Mouse (Mus musculus): ENCODE data around the gene Phxr2. TPM values are rescaled to one million over a fixed set of nuclear protein-coding genes. Genes with fewer than 3 reads are reported as not detected.

Gene Phxr2
- polyA plus RNA-seq, 1 experiment: not detected

DNA sequence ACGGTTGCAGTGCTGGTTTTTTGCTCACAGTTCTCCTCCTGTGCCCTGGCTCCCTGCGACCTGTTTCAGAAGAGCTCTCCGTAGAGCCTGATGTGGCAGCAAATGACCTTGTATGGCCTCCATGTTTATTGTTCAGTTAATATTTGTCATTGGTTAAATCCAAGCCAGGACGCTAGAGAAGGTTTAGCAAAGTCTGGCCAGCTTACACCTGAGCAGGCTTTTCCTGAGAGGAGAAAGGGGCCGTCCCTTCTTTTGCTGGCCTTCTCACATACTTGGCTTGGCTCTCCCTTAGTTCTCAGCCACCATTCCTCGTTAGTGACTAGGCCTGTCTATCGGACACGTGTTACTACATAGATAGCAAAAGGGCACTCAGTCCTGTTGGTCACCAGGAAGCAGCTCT is 28.5 kb upstream of the Phxr2 start:
- H3K27me3 ChIP-seq (ENCODE audit: control insufficient read depth, insufficient read depth, low read length): no peaks in the 10 kb centered on the region
- no peak overlapping the region for H3K4me3 ChIP-seq (ENCODE audit: low read depth, low read length)
- H3K36me3 ChIP-seq (ENCODE audit: control insufficient read depth, insufficient read depth, low read length): peaks cover 12% of the 10 kb centered on the region
- no peak overlapping the region for H3K27ac ChIP-seq (ENCODE audit: insufficient read depth, low read depth, low read length)
- WGBS: 75% methylated on average over 8 of the region's 8 CpGs
- TF ChIP-seq POLR2A (IDR thresholded peaks at IDR 0.05; ENCODE audit: low read depth, low read length) (no peak), CTCF (IDR thresholded peaks at IDR 0.05; ENCODE audit: extremely low read depth, insufficient read length, insufficient replicate concordance, low read depth, low read length) (no peak)
- no peaks in the 10 kb centered on the region for H3K4me1 ChIP-seq (ENCODE audit: control insufficient read depth, insufficient read depth, insufficient read length, low read length)

DNA sequence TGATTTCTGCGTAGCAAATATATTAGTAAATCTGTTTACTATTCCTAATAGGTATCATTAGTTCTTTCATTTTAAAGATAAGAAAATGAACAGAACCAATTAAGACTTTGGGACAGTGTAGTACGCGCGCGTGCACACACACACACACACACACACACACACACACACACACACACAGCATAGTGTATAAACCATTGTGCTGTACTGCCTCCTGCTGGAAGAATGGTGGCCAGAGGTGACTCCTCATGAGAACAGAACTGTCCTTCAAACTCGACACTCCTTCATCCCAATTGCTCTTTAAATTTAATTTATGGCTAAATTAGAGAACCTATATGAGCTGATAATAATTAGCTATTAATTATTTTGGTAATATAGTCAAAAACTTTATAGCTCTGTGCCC is 25.9 kb upstream of the Phxr2 start:
- no peak overlapping the region for H3K27ac ChIP-seq (ENCODE audit: insufficient read depth, low read depth, low read length)
- TF ChIP-seq CTCF (IDR thresholded peaks at IDR 0.05; ENCODE audit: extremely low read depth, insufficient read length, insufficient replicate concordance, low read depth, low read length) (peak; percentile 60; the same call in 1 of the 2 replicates), POLR2A (IDR thresholded peaks at IDR 0.05; ENCODE audit: low read depth, low read length) (no peak)
- H3K4me3 ChIP-seq (ENCODE audit: low read depth, low read length): no peak overlapping the region
- peaks cover 13% of the 10 kb centered on the region for H3K36me3 ChIP-seq (ENCODE audit: control insufficient read depth, insufficient read depth, low read length)
- no peaks in the 10 kb centered on the region for H3K27me3 ChIP-seq (ENCODE audit: control insufficient read depth, insufficient read depth, low read length)
- 76% methylated on average over 6 of the region's 6 CpGs for WGBS
- H3K4me1 ChIP-seq (ENCODE audit: control insufficient read depth, insufficient read depth, insufficient read length, low read length): no peaks in the 10 kb centered on the region

- H3K27me3 ChIP-seq (ENCODE audit: control insufficient read depth, insufficient read depth, low read length): no peaks in the 10 kb centered on the region
- H3K36me3 ChIP-seq (ENCODE audit: control insufficient read depth, insufficient read depth, low read length): peaks cover 11% of the 10 kb centered on the region
- 93% methylated on average over 1 of the region's 1 CpGs for WGBS
- no peaks in the 10 kb centered on the region for H3K4me1 ChIP-seq (ENCODE audit: control insufficient read depth, insufficient read depth, insufficient read length, low read length)
- H3K4me3 ChIP-seq (ENCODE audit: low read depth, low read length): no peak overlapping the region
- TF ChIP-seq CTCF (IDR thresholded peaks at IDR 0.05; ENCODE audit: extremely low read depth, insufficient read length, insufficient replicate concordance, low read depth, low read length): no peak
- TF ChIP-seq POLR2A (IDR thresholded peaks at IDR 0.05; ENCODE audit: low read depth, low read length): no peak
- no peak overlapping the region for H3K27ac ChIP-seq (ENCODE audit: insufficient read depth, low read depth, low read length)
These were observed 25.5 kb upstream of the Phxr2 start for GRCm38 (mm10) chr10:99151580-99151979.

- Histone ChIP-seq H3K27me3 (ENCODE audit: control insufficient read depth, insufficient read depth, low read length) (no peaks in the 10 kb centered on the region), H3K4me3 (ENCODE audit: low read depth, low read length) (no peak overlapping the region), H3K4me1 (ENCODE audit: control insufficient read depth, insufficient read depth, insufficient read length, low read length) (no peaks in the 10 kb centered on the region), H3K36me3 (ENCODE audit: control insufficient read depth, insufficient read depth, low read length) (peaks cover 7% of the 10 kb centered on the region), H3K27ac (ENCODE audit: insufficient read depth, low read depth, low read length) (no peak overlapping the region)
- no peak for TF ChIP-seq CTCF (IDR thresholded peaks at IDR 0.05; ENCODE audit: extremely low read depth, insufficient read length, insufficient replicate concordance, low read depth, low read length)
- TF ChIP-seq POLR2A (IDR thresholded peaks at IDR 0.05; ENCODE audit: low read depth, low read length): no peak
- WGBS: 94% methylated on average over 6 of the region's 6 CpGs
These were observed 23.9 kb upstream of the Phxr2 start for GRCm38 (mm10) chr10:99150016-99150415.

- no peak overlapping the region for H3K4me3 ChIP-seq (ENCODE audit: low read depth, low read length)
- TF ChIP-seq CTCF (IDR thresholded peaks at IDR 0.05; ENCODE audit: extremely low read depth, insufficient read length, insufficient replicate concordance, low read depth, low read length) (no peak), POLR2A (IDR thresholded peaks at IDR 0.05; ENCODE audit: low read depth, low read length) (no peak)
- peaks cover 9% of the 10 kb centered on the region for H3K36me3 ChIP-seq (ENCODE audit: control insufficient read depth, insufficient read depth, low read length)
- 86% methylated on average over 8 of the region's 8 CpGs for WGBS
- H3K27ac ChIP-seq (ENCODE audit: insufficient read depth, low read depth, low read length): no peak overlapping the region
- H3K4me1 ChIP-seq (ENCODE audit: control insufficient read depth, insufficient read depth, insufficient read length, low read length): no peaks in the 10 kb centered on the region
- H3K27me3 ChIP-seq (ENCODE audit: control insufficient read depth, insufficient read depth, low read length): no peaks in the 10 kb centered on the region
These were observed 20.5 kb upstream of the Phxr2 start for GRCm38 (mm10) chr10:99146596-99146995.

DNA sequence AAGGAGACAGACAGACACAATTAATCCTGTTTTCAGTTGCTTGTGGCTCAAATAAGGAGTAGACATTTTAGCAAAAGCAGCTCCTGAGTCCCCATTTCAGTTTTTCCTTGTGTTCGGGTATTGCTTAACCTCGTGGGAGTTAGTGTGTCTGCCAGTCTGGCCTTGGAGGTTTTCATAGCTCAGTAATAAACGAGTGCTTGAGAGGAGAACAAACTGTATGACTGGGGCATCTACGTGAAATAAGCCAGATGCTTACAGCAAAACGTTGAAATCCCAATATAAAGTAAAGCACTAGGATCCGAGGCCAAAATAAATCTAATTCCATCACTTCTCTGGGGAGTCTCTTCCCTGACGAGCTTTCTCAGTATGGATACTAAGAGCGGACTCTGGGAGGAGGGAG is 19.5 kb upstream of the Phxr2 start:
- Histone ChIP-seq H3K36me3 (ENCODE audit: control insufficient read depth, insufficient read depth, low read length) (peaks cover 9% of the 10 kb centered on the region), H3K4me3 (ENCODE audit: low read depth, low read length) (no peak overlapping the region), H3K4me1 (ENCODE audit: control insufficient read depth, insufficient read depth, insufficient read length, low read length) (no peaks in the 10 kb centered on the region), H3K27ac (ENCODE audit: insufficient read depth, low read depth, low read length) (no peak overlapping the region), H3K27me3 (ENCODE audit: control insufficient read depth, insufficient read depth, low read length) (no peaks in the 10 kb centered on the region)
- WGBS: 79% methylated on average over 8 of the region's 8 CpGs
- TF ChIP-seq CTCF (IDR thresholded peaks at IDR 0.05; ENCODE audit: extremely low read depth, insufficient read length, insufficient replicate concordance, low read depth, low read length) (no peak), POLR2A (IDR thresholded peaks at IDR 0.05; ENCODE audit: low read depth, low read length) (no peak)

DNA sequence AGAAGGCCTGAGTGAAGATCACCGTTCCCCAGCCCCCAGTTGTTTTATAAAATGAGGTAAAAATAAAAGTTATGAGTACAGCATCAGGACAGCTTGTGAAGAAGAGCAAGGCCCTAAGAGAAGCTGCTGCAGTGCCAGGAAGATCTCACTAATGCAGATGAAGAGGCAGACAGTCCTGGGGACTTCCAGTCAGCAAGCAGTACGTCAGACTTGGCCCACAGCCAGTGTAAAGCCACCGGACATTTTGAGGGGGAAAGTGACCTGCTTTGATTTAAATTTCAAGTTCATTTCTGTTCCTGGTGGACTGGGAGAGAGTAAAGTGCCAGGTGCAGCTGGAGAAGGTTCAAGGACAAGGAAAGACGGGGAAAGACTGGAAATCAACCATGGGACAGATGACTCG is 10.2 kb upstream of the Phxr2 start:
- H3K36me3 ChIP-seq (ENCODE audit: control insufficient read depth, insufficient read depth, low read length): peaks cover 2% of the 10 kb centered on the region; the same call in 1 of the 2 replicates
- TF ChIP-seq CTCF (IDR thresholded peaks at IDR 0.05; ENCODE audit: extremely low read depth, insufficient read length, insufficient replicate concordance, low read depth, low read length): no peak
- TF ChIP-seq POLR2A (IDR thresholded peaks at IDR 0.05; ENCODE audit: low read depth, low read length): no peak
- H3K4me1 ChIP-seq (ENCODE audit: control insufficient read depth, insufficient read depth, insufficient read length, low read length): peaks cover 23% of the 10 kb centered on the region; the same call in 1 of the 2 replicates
- no peaks in the 10 kb centered on the region for H3K27me3 ChIP-seq (ENCODE audit: control insufficient read depth, insufficient read depth, low read length)
- no peak overlapping the region; the same call in 1 of the 2 replicates for H3K4me3 ChIP-seq (ENCODE audit: low read depth, low read length)
- no peak overlapping the region for H3K27ac ChIP-seq (ENCODE audit: insufficient read depth, low read depth, low read length)
- 42% methylated on average over 5 of the region's 5 CpGs for WGBS
